Mouse (Mus musculus) heart, postnatal 10 days (tissue): ENCODE data around the gene Tgm7. TPM values are rescaled to one million over a fixed set of nuclear protein-coding genes. Genes with fewer than 3 reads are reported as not detected.
"Not testable (repeated sequence)": the region's sequence is repeated elsewhere in the genome, so short reads cannot be mapped to it uniquely, and the experiment has no call there.

Source experiments
- DNase-seq, 2 experiments: peaks; one replicate each; pipeline ENCODE4 v3.0.0; 2021
- intact Hi-C: fragments of 180-260 bp; cut with DNase I; formaldehyde crosslinking; loops from one replicate; pipeline ENCODE4 v1.15.1; 2025
- total RNA-seq, 2 experiments: library from RNA; stranded (reverse); gene quantifications; 2 replicates each; pipeline ENCODE4 v1.2.3; 2021

The Tgm7 gene
- not detected for total RNA-seq

DNA sequence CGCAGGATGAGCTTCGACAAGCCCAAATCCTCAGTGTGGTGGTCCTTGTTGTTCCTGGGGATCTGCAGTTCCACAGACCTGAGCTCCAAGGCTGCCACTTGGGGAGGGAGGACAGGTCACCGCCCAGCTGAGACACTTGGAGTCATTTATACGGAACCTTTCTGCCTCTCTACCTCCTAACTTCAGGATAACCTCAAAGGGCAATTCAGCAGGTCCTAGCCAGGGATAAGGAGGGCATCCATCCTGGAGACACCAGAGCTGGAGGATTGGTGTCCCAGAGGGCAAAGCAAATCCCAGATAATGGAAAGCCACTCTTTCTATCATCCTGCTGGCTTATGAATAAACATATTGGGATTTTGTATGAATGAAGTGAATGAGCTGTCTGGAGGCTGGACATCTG lies at the start of gene Tgm7:
Gene Tgm7 (minus strand): TSS at position 101 of the 400 bp plus-strand sequence.
- intact Hi-C loops, result no loop called here
- DNase-seq, result no peak

GRCm38 (mm10) chr2:121153100-121153499 lies 43.5 kb upstream of the Tgm7 start:
- intact Hi-C loops, result no loop called here
- DNase-seq, result no peak

GRCm38 (mm10) chr2:121149679-121150078 lies 40.1 kb upstream of the Tgm7 start:
- intact Hi-C loops, result no loop called here
- DNase-seq, result no peak

- intact Hi-C loops, result loop anchor here (2.0 kb wide), 1 partner anchor 28 kb away; the partner anchor contains the start of genes Tubgcp4 and Zscan29
- no peak for DNase-seq
These were observed 32.8 kb upstream of the Tgm7 start for GRCm38 (mm10) chr2:121142415-121142814.

DNA sequence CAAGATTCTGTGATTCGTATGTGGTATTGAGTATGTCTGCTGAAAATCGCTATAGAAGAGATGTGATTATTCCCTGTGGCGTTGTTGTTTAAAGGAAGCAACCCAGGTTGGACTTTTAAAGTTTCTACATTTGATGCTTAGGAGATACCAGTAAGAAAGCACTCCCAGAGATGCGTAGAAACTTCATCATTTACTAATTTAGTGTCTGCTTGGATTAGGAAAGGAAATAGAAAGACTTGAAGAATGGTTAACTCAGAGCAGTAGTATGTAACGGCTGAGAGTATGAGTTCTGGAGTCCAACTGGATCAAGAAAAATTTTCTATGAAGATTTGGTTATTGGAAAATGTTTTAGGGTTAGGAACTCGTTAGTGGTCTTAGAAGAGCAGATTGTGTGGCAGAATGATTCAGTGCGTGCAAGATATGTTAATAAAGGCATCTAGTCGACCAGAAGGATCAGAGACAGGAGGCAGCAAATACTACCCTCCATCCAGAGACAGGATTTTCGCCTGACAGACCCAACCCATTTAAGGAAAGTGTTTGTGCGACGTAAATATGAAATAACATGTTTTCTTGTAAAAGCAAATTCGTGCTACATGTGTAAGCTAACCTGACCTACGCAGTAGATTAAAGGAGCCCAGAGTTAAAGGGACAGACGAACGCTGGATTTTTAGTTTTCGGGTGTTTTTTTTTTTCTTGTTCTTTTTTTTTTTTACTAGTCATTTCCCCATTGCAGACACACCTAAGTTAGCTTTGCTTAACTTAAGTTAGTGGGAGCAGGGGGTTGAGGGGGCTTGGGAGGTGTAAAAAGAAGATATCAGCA lies 31.8 kb upstream of the Tgm7 start:
- intact Hi-C loops, result loop anchor here (2.0 kb wide), 1 partner anchor 29 kb away; the partner anchor contains the start of genes Tubgcp4 and Zscan29
- DNase-seq, result peak in 1 of 2 experiments; percentile 15

- intact Hi-C loops, result no loop called here
- peak; percentile 94 to 95 for DNase-seq
These were observed 30.7 kb upstream of the Tgm7 start, which contains the start of the genes Adal and Lcmt2 for GRCm38 (mm10) chr2:121140018-121140882. Adal (plus strand) TSS chr2:121140428. Lcmt2 (minus strand) TSS chr2:121140653.

DNA sequence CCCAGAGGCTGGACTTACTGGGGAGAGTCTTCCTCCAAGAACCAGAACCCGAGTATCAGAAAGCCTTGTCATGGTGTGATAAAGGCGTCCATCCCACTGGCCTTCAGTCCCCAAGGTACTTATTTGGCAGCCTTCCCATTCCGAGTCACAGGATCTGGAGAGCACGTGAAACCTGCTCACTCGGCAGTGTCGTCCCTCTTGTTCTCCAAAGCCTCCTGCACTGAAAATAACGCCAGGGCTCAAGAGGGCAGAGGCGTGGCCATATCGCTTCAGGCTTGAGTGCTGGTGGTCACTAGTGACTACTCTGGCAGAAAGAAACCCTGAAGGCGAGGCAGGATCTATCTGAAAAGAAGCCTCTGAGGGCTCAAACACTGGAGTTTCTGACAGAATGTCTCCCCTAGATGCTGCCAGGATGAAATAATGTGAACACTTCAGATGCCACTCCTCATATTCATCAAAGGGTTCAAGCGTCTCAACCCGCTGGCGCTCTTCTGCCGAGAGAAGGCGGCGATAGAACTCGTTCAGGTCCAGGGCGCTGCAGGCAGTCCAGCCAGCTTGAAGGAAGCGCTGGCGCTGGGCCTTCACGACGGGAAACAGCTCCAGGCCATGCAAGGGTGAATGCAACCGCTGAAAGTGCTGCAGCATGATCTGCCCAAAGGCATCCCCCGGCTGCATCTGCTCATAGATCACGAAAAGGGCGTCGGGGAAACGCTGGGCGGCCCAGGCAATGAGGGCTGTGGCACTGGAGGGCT lies 29.8 kb upstream of the Tgm7 start:
- DNase-seq, result peak; percentile 75 to 78

GRCm38 (mm10) chr2:121137371-121137770 lies 27.8 kb upstream of the Tgm7 start:
- intact Hi-C loops, result no loop called here
- DNase-seq, result no peak

More for the DNA sequence above, 29.8 kb upstream of the Tgm7 start:
- intact Hi-C loops, result no loop called here

- intact Hi-C loops, result no loop called here
- no peak for DNase-seq
These were observed 23.2 kb upstream of the Tgm7 start for GRCm38 (mm10) chr2:121132822-121133221.

- intact Hi-C loops, result no loop called here
- DNase-seq, result no peak
These were observed 19.4 kb upstream of the Tgm7 start for GRCm38 (mm10) chr2:121128865-121129620.

DNA sequence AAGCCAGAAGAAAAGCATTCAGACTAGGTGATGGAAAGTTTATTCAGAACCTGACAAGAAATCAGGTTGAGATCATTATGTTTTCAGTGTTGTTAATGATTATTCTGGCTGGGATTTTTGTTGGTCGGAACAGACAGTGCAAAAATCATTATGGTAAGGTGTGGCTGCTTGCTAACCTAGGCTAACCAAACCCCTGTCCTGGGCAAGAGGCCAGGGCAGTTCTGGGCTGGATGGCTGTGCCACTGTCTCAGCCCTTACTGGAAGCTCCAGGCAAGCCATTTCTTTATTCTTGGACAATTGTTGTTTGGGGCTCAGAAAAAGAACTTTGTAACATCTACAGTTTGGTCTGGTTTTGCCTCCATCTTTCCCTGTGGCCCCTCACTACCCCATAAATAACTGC lies 17.9 kb upstream of the Tgm7 start:
- intact Hi-C loops, result no loop called here
- DNase-seq, result no peak

- DNase-seq, intact Hi-C loops: not testable (repeated sequence)
These were observed 16.7 kb upstream of the Tgm7 start for GRCm38 (mm10) chr2:121126302-121126701.

- no peak for DNase-seq
- intact Hi-C loops, result no loop called here
These were observed 9.7 kb upstream of the Tgm7 start for GRCm38 (mm10) chr2:121119260-121119659.

DNA sequence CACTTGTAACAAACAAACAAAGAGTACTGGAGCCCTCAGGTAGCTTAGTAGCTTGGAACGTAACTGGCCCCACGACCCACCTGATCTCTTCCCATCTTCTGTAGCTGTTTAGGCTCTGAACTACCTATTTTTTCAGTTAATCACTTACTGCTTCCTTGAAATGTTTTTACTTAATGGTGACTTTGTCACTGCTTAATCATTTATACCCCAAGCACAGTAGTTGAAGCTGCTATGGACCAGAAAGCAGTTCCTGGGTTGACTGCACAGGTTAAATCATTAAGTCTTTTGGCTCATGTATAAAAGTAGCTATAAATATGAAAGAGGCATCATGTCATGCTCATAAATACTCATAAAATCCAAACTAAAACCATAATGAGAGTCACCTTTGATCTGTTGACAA lies 5.8 kb upstream of the Tgm7 start:
- no peak for DNase-seq
- intact Hi-C loops, result no loop called here

DNA sequence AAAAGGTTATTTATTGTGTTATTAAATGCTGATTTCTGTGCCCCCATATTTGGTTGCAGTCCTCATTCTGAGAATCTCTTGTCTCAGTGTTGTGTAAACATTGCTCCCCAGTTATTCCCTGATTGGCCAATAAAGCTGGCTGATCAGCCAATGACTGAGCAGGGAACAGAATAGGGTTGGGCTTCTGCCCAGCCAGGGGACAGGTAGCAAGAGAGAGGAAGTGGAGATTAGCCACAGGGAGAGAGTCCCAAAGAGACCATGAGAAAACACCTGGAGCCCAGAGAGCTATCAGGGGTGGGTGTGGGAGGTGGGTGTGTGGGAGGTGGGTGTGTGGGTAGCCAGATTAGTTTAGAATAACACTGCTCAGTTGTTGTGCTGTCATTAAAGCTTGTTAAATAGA lies 3.7 kb downstream of the Tgm7 start:
- DNase-seq, result no peak
- intact Hi-C loops, result no loop called here

DNA sequence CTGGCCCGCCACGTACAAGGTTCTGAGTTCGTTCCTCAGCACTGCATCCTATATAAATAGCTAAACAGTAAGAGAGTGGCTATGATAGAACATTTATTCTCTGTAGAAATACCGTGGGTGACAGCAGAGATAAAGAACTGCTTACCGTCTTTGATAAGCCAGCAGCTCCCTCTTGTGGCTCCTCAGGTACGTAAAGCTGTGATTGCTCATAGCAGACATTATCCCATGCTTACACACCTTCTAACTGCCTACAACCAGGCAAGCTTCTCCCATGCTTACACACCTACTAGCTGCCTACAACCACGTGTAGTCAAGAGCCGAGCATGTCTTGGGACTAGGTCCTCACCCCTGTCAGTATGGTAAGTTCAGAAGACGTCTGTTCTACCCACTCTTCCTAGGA lies 7.5 kb downstream of the Tgm7 start:
- intact Hi-C loops, result loop anchor here (1.0 to 5.0 kb wide), 2 partner anchors 61 to 125 kb away; partner anchors contain the start of gene Tmem62
- DNase-seq, result peak; percentile 60 to 77

DNA sequence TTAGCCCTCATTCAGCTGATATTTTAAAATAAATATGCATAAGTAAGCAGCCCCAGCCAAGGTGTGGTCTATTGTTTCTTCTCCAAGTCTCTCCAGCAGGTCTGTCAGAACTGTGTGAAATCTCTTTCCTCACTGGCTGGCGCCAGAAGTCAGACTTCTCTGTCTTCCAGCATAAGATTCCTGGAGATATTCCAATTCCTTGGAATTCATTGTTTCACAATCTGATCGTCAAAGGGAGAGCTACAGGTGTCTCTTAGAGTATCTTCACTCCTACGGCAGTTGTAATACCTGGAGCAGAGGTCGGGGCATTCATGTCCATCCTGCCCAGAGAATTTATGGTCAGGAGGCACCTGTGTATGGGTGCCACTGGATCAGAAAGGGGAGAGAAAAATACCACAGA lies 19.8 kb downstream of the Tgm7 start:
- intact Hi-C loops, result no loop called here
- DNase-seq, result no peak

DNA sequence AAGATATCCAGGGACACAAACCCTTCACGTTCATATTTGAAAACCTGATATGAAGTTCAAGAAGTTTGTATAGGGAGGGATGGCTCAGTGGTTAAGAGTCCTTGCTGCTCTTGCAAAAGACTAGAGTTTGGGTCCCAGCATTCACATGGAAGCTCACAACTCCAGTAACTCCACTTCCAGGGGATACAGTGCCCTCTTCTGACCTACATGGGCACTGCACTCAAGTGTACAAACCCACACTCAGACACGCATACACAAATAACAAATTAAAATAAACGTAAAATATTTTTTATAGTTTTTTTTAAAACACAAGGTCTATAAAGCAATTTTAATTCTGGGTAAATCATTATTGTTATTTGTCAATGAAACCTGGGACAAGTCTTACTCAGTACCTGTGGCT lies 21.1 kb downstream of the Tgm7 start:
- DNase-seq, result no peak
- intact Hi-C loops, result no loop called here

GRCm38 (mm10) chr2:121085480-121086185 lies 24.0 kb downstream of the Tgm7 start, which contains the start of gene Tgm5:
Tgm5 (minus strand) TSS chr2:121085841.
- no peak for DNase-seq
- intact Hi-C loops, result no loop called here
